Mouse (Mus musculus) megakaryocyte, embryonic 14.5 days (primary cell): ENCODE results near the gene Tfr2.

Experiments
- FLI1 ChIP-seq: IDR thresholded peaks from 2 replicates; pipeline ENCODE4 v1.6.1; 2012; ENCODE audit warnings: low read length, inconsistent platforms, mixed read lengths
- GATA1 ChIP-seq: IDR thresholded peaks from 3 replicates; pipeline ENCODE4 v1.6.1; 2012; ENCODE audit warnings: mixed read lengths, low read length, inconsistent platforms, borderline replicate concordance

DNA sequence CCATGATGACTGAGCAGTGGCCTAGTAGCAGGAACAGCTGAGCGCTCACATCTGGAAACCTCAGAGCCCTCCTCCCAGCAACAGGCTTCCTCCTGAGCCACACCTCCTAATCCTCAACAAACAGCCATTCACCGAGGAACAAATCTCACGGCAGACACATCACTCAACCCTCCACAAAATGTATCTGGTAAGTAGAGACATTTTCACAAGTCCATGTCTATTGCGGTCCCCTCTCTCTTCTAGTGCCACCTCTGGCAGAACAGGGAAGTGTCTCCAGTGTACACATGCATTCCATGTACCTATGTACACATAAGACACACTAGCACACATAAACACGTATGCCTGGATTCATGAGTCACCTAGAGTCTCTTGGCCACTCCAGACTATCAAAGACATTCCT is 18.5 kb upstream of the Tfr2 start:
- TF ChIP-seq GATA1 (no peak), FLI1 (no peak)
